Mouse (Mus musculus) T-helper 17 cell (primary cell): ENCODE measurements at regions not wholly inside any gene's neighbourhood (a gene's known extent, or its start where the extent isn't known, plus 50 kb on each side); places are given as distances from the start of the nearest gene placed in this dataset.

ENCODE experiments used
- in situ Hi-C, 2 experiments: fragments of 300-600 bp; cut with MboI, MseI; formaldehyde crosslinking; loops; 1 replicate in 1 of 2; 2 replicates in 1 of 2; pipeline ENCODE4 v1.15.1; 2025; ENCODE audit warnings: high pct_unique_total_duplicates in 2 of 2

GRCm38 (mm10) chr8:115942731-115943509 is 235.3 kb upstream of the Maf start:
- in situ Hi-C loops, result no loop called here

GRCm38 (mm10) chr8:115929472-115930210 is 222.0 kb upstream of the Maf start:
- in situ Hi-C loops, result no loop called here

- in situ Hi-C loops, result no loop called here
Measured at GRCm38 (mm10) chr8:115921889-115922288, 214.3 kb upstream of the Maf start.

GRCm38 (mm10) chr8:115906650-115907049 is 199.1 kb upstream of the Maf start:
- in situ Hi-C loops, result no loop called here

- in situ Hi-C loops, result no loop called here
Measured at GRCm38 (mm10) chr8:115903853-115904420, 196.3 kb upstream of the Maf start.

GRCm38 (mm10) chr8:115897521-115898178 is 190.1 kb upstream of the Maf start:
- in situ Hi-C loops, result loop anchor here in 1 of 2 experiments (5.0 kb wide), 1 partner anchor 105 kb away; no protein-coding TSS in a partner anchor

- in situ Hi-C loops, result loop anchor here in 1 of 2 experiments (5.0 kb wide), 1 partner anchor 105 kb away; no protein-coding TSS in a partner anchor
Measured at GRCm38 (mm10) chr8:115897086-115897485, 189.5 kb upstream of the Maf start.

GRCm38 (mm10) chr8:115896066-115896465 is 188.5 kb upstream of the Maf start:
- in situ Hi-C loops, result loop anchor here in 1 of 2 experiments (5.0 kb wide), 1 partner anchor 104 kb away; no protein-coding TSS in a partner anchor

GRCm38 (mm10) chr8:115888278-115888677 is 180.7 kb upstream of the Maf start:
- in situ Hi-C loops, result no loop called here

GRCm38 (mm10) chr8:115885121-115885743 is 177.6 kb upstream of the Maf start:
- in situ Hi-C loops, result no loop called here

GRCm38 (mm10) chr8:115883808-115884207 is 176.2 kb upstream of the Maf start:
- in situ Hi-C loops, result no loop called here

- in situ Hi-C loops, result no loop called here
Measured at GRCm38 (mm10) chr8:115881881-115882280, 174.3 kb upstream of the Maf start.

- in situ Hi-C loops, result no loop called here
Measured at GRCm38 (mm10) chr8:115874789-115875188, 167.2 kb upstream of the Maf start.

GRCm38 (mm10) chr8:115871381-115871780 is 163.8 kb upstream of the Maf start:
- in situ Hi-C loops, result no loop called here

GRCm38 (mm10) chr8:115861381-115861780 is 153.8 kb upstream of the Maf start:
- in situ Hi-C loops, result no loop called here

- in situ Hi-C loops, result no loop called here
Measured at GRCm38 (mm10) chr8:115859406-115859805, 151.8 kb upstream of the Maf start.

GRCm38 (mm10) chr8:115856816-115857215 is 149.2 kb upstream of the Maf start:
- in situ Hi-C loops, result no loop called here

- in situ Hi-C loops, result no loop called here
Measured at GRCm38 (mm10) chr8:115855934-115856629, 148.5 kb upstream of the Maf start.

GRCm38 (mm10) chr8:115854209-115854900 is 146.8 kb upstream of the Maf start:
- in situ Hi-C loops, result no loop called here

GRCm38 (mm10) chr8:115850552-115850951 is 143.0 kb upstream of the Maf start:
- in situ Hi-C loops, result no loop called here
